Mouse (Mus musculus) retina, postnatal 1 day (tissue): ENCODE measurements at regions not wholly inside any gene's neighbourhood (a gene's known extent, or its start where the extent isn't known, plus 50 kb on each side); places are given as distances from the start of the nearest gene placed in this dataset.
A peak's percentile ranks its signal among the peaks of the same experiment; 100 is the strongest.

Experiments
- DNase-seq: peaks from one replicate; pipeline ENCODE4 v3.0.0-alpha.2; 2012

DNA sequence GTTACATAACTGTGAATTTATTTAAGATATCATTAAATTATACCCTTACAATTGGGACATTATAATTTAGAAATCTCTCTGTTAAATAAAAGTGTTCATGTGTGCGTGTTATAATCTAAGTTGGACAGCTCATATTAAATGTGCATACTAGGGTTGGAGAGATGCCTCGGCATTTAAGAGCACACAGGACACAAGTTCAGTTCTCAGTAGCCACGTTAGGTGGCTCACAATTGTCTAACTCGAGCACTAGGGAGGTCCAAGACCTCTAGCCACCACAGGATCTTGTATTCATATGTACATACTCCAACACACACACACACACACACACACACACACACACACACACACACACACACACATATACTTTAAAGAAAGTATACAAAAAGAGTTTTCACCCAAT, 56.0 kb downstream of the Foxf2 start:
- DNase-seq, result no peak

DNA sequence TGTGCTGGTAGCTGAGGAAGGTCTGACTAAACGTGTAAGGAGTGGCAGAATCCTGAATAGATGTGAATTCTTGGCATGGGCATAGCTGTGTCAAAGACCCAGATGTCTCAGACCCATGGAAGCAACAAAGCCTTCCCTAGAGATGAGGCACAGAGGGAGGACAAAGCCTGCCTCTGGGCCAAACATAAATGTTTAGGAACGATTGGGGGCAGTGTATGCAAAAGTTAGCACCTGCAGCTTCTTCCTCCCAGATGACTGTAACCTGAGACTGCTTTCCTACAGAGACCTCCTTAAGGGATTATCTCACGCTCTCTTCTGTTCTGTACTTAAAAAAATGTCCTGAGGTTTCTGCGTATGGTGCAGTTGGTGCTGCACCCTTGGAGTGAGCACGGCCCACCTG, 57.7 kb downstream of the Foxf2 start:
- no peak for DNase-seq

DNA sequence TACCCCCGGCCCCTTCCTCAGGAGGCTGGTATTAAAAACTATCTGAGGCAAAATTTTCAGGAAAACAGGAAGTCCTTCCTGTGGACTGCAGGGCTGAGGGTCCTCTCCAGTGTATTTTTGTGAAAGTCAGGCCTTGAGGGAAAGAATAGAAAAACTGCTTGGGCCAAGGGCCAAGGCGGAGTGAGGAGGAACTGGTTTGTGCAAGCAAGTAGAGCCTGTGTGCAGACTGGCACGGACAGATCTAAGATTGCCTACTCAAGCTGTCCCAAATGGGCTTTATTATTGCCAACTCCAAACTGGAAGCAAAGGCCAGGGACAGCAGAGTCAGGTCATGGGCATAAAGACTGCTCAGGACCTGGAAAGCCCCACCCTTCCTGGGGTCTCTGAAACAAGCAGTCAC, 62.9 kb downstream of the Foxf2 start:
- DNase-seq, result no peak

- peak; percentile 30 for DNase-seq
These were observed 63.7 kb downstream of the Foxf2 start for GRCm38 (mm10) chr13:31689317-31689716.

DNA sequence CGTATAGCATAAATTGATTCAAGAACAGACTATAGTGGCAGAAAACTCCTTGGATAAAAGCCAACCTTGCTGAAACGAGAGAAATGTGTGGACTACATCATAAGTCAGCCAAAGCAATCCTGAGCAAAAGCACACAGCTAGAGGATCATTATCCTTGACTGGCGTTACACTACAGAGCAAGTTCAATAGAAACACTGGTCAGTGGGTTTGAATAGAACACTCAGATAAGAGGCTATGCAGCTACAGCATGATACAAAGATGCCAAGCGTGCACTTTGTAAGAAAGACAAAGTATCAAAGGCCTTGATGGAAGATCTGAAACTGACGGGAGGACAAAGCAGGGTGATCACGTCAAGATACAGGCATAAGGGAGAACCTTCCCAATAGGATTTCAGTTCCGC, 70.1 kb downstream of the Foxf2 start:
- no peak for DNase-seq

GRCm38 (mm10) chr13:31704199-31704598, 78.6 kb downstream of the Foxf2 start:
- DNase-seq, result no peak

GRCm38 (mm10) chr13:31705406-31705805, 79.8 kb downstream of the Foxf2 start:
- no peak for DNase-seq

GRCm38 (mm10) chr13:31710681-31711080, 85.1 kb downstream of the Foxf2 start:
- no peak for DNase-seq

GRCm38 (mm10) chr13:31715683-31716082, 90.1 kb downstream of the Foxf2 start:
- no peak for DNase-seq

- DNase-seq, result no peak
These were observed 89.7 kb upstream of the Foxc1 start for GRCm38 (mm10) chr13:31716771-31717170.

GRCm38 (mm10) chr13:31720731-31721130, 85.7 kb upstream of the Foxc1 start:
- no peak for DNase-seq

GRCm38 (mm10) chr13:31728862-31729261, 77.6 kb upstream of the Foxc1 start:
- DNase-seq, result no peak

GRCm38 (mm10) chr13:31746276-31746675, 60.2 kb upstream of the Foxc1 start:
- DNase-seq, result no peak
